Mouse (Mus musculus) brain, embryonic 14.5 days (tissue): ENCODE measurements around the gene Nfkbie.

Experiments used
- CTCF ChIP-seq: fragments of 200-500 bp; IDR thresholded peaks from 2 replicates; pipeline ENCODE4 v1.5.1; 2012; ENCODE audit warnings: inconsistent platforms, mild to moderate bottlenecking, moderate library complexity, borderline replicate concordance; ENCODE audit not compliant: insufficient read depth, insufficient read length; ENCODE audit errors: extremely low read depth
- POLR2A ChIP-seq: fragments of 200-500 bp; IDR thresholded peaks from 2 replicates; pipeline ENCODE4 v1.6.1; 2012; ENCODE audit warnings: mild to moderate bottlenecking, inconsistent platforms, borderline replicate concordance; ENCODE audit not compliant: poor library complexity, insufficient read depth, insufficient read length, severe bottlenecking; ENCODE audit errors: extremely low read depth

DNA sequence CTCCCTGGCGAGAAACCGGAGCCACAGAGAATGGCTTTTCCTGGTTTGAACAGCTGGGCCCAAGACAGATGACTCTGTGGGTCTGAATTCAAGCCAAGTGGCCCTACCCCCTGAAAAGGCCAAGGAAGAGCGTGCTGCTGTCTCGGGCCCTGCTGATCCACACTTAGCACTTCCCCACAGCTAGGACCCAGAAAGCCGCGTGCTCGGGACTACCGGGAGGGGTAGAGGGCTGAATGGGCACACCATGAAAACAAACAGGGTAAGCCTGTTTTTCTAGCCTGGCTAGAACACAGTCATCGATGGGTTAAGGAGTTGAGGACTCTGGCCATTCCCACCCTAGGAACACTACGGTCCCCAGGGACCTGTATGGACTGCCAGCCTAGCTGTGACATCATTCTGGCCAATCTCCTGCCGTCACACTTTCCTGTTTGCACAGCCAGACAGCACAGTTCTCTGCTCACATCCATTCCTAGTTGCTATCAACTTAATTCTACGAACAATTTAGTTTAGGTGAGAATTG is 25.5 kb downstream of the Nfkbie start:
- TF ChIP-seq CTCF (no peak), POLR2A (no peak)
